Mouse (Mus musculus) olfactory bulb, adult 2 months (tissue): ENCODE results near the gene Schip1.

ENCODE experiments used
- CTCF ChIP-seq: fragments of 200-500 bp; IDR thresholded peaks from 2 replicates; pipeline ENCODE4 v1.5.1; 2012; ENCODE audit warnings: low read depth, mild to moderate bottlenecking, low read length, moderate library complexity; ENCODE audit not compliant: insufficient read depth
- POLR2A ChIP-seq: fragments of 200-500 bp; IDR thresholded peaks from 2 replicates; pipeline ENCODE4 v1.6.1; 2012; ENCODE audit warnings: mild to moderate bottlenecking, low read depth, low read length, moderate library complexity; ENCODE audit not compliant: insufficient read depth

GRCm38 (mm10) chr3:68657589-68658245 is 593.1 kb downstream of the Schip1 start:
- TF ChIP-seq CTCF (no peak), POLR2A (no peak)
